Mouse (Mus musculus): Measurements from ENCODE around the gene Pmpca. TPM values are rescaled to one million over a fixed set of nuclear protein-coding genes. Genes with fewer than 3 reads are reported as not detected.

Gene Pmpca
- polyA plus RNA-seq, 1 experiment from 2014 or later, result 98.7 TPM

DNA sequence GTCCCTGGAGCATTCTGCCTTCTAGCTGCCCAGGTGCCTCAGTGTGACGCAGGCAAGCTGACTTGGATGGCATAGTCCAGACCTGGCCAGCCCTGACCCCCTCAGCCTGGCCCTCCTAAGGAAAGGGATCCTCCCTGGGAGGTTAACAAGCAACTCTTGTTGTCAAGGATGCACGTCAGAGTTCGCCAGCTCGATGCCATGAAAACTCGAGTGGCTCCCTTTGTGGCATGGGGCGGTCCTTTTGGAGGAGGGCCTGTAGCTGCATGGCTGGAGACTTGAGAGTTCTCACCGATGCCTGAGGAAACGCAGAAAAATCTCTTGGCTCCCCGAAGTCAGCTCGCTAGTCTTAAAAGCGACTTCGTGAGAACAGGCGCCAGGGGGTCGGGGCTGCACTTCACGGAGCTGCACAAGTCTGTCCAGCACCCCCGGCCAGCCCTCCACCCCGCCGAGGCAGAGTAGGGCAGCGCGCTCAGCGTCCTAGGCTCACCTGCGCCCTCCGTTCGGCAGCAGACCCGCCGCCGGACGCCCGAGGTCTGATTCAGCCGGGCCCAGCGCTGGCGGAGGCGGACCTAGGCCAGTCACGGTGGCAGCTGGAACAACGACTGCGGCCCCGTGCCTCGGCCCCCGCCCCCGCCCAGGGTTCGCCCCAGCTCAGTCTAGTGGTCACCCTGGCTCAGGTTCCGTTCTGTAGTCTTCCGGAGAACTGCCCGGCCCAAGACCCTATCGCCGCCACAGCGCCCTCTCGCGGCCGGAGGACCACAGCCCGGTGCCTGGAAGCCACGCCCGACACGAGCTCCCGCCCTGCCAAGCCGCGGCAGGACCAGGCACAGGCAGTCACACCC lies 19.6 kb downstream of the Pmpca start, which contains the start of gene Inpp5e:
Inpp5e (minus strand) TSS at position 689 of the 842 bp plus-strand sequence.
- Histone ChIP-seq H3K9me3 (no peaks in the 10 kb centered on the region), H3K9ac (peak within 1 kb of the TSS; percentile 95), H3K4me1 (peaks cover 58% of the 10 kb centered on the region), H3K27me3 (no peaks in the 10 kb centered on the region), H3K4me2 (peak within 1 kb of the TSS; percentile 97), H3K36me3 (peaks cover 57% of the 10 kb centered on the region), H3K4me3 (peak within 1 kb of the TSS; percentile 94), H3K27ac (peak within 1 kb of the TSS; percentile 81)
- ATAC-seq (ENCODE audit: insufficient number of reproducible peaks, insufficient read depth, low FRiP score, low TSS enrichment, low read depth), result peak; percentile 86
- under 1% methylated on average over 57 of the region's 57 CpGs for WGBS

DNA sequence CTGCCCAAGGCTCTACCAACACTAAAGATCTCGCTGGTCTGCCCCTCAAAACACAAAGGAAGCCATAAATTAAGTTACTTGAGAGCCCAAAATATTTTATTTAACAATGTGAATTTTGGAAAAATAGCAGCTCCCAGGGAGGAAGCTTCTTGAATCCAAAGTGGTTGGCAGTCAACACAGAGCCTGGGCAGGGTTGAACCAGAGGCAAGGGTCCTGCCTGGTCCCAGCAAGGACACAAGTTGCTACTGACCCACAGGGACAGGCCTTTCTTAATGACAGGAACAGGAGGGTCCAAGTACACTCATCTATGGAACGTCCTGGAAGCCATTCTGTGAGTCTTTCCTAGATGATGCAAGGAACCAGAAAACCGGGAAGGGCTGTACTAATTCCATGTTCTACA lies 20.2 kb downstream of the Pmpca start:
- Histone ChIP-seq H3K36me3 (peaks cover 62% of the 10 kb centered on the region), H3K9me3 (no peaks in the 10 kb centered on the region), H3K27ac (no peak overlapping the region), H3K27me3 (no peaks in the 10 kb centered on the region), H3K4me1 (peaks cover 58% of the 10 kb centered on the region), H3K9ac (peak overlapping the region; percentile 95; the same call in 1 of the 2 replicates), H3K4me3 (peak overlapping the region; percentile 94), H3K4me2 (peak overlapping the region; percentile 97)
- WGBS, result 58% methylated on average over 3 of the region's 3 CpGs
- no peak for ATAC-seq (ENCODE audit: insufficient number of reproducible peaks, insufficient read depth, low FRiP score, low TSS enrichment, low read depth)

DNA sequence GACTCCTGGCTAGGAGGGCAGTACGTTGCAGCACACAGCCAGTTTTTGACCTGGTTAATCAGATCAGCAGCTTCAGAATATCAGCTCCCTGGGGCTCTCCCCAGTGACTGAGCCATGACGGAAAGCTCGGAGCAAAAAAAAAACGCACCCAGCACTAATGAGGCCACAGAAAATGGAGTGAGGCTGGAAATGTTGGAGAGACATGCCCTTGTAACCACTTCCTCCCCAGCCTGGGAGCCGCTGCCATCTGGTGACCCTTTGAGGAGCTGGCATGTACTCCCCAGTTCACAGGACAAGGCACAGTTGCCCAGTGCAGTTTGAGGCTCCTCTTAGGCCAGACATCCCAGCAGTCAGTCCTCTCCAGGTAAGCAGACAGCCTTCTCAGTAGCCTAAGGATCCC lies 21.0 kb downstream of the Pmpca start:
- Histone ChIP-seq H3K27me3 (no peaks in the 10 kb centered on the region), H3K27ac (peak overlapping the region; percentile 80), H3K9me3 (no peaks in the 10 kb centered on the region), H3K4me3 (no peak overlapping the region), H3K9ac (no peak overlapping the region), H3K36me3 (peaks cover 64% of the 10 kb centered on the region), H3K4me1 (peaks cover 52% of the 10 kb centered on the region), H3K4me2 (no peak overlapping the region)
- ATAC-seq (ENCODE audit: insufficient number of reproducible peaks, insufficient read depth, low FRiP score, low TSS enrichment, low read depth), result no peak
- WGBS, result 71% methylated on average over 5 of the region's 5 CpGs

DNA sequence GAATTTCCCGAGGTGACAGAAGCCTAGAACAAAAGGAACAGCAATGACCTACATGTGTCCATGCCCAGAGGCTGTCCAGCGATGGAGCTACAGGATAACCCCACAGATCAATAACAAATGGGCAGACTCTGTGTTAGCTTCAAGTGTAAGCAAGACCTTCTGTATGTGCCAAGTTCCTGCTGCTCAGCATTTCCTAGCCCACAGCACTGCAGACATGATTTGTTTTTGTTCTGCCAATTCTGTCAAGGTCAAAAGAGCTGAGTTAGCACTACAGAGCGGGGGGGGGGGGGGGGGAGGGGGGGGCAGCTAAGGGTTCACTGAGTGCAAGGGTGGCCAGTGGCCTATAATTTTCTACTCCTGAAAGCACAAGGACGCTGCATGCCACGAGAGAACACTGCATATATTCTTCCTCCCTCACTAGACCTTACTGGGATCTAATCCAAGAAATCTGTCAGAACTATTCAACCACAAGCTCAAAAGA lies 21.8 kb downstream of the Pmpca start:
- H3K9ac ChIP-seq, result no peak overlapping the region
- peaks cover 44% of the 10 kb centered on the region for H3K4me1 ChIP-seq
- no peaks in the 10 kb centered on the region for H3K9me3 ChIP-seq
- peak overlapping the region; percentile 80 for H3K27ac ChIP-seq
- 63% methylated on average over 5 of the region's 5 CpGs for WGBS
- H3K27me3 ChIP-seq, result no peaks in the 10 kb centered on the region
- no peak overlapping the region for H3K4me3 ChIP-seq
- no peak for ATAC-seq (ENCODE audit: insufficient number of reproducible peaks, insufficient read depth, low FRiP score, low TSS enrichment, low read depth)
- peaks cover 65% of the 10 kb centered on the region for H3K36me3 ChIP-seq
- no peak overlapping the region for H3K4me2 ChIP-seq

DNA sequence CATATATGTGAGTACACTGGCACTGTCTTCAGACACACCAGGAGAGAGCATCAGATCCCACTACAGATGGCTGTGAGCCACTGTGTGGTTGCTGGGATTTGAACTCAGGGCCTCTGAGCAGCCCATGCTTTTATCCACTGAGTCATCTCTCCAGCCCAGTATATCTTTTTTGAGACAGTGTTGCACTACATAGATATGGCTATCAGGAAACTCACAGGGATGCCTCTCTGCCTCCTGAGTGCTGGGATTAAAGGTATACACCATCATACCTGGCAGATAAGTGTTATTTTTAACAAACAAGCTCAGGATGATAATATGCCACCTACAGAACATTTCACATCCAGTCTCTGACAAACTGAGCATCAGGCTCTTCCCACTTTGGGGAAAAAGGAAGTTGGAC lies 27.9 kb downstream of the Pmpca start:
- no peak for ATAC-seq (ENCODE audit: insufficient number of reproducible peaks, insufficient read depth, low FRiP score, low TSS enrichment, low read depth)
- peaks cover 95% of the 10 kb centered on the region for H3K36me3 ChIP-seq
- no peak overlapping the region for H3K27ac ChIP-seq
- no peaks in the 10 kb centered on the region for H3K27me3 ChIP-seq
- no peaks in the 10 kb centered on the region for H3K9me3 ChIP-seq
- H3K9ac ChIP-seq, result no peak overlapping the region
- H3K4me2 ChIP-seq, result no peak overlapping the region
- H3K4me1 ChIP-seq, result no peaks in the 10 kb centered on the region
- H3K4me3 ChIP-seq, result no peak overlapping the region

DNA sequence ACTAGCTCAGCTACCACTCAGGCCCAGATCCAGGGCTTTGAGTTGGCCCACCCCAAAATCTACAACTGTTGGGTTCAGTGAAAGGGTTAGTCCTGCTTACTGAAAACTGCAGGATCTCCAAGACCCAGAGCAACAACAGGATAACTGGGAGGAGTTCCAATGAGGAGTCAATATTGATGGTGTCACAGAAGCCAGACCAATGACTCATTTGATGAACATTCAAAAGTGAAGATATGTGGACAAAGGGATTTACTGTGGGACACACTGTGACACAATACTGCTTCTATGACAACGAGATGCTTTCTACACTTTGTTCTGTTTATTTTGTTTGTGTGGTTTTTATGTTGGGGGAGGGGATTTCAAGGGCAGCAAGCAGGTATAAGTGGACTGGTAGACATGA lies 29.0 kb downstream of the Pmpca start:
- Histone ChIP-seq H3K9me3 (no peaks in the 10 kb centered on the region), H3K27me3 (no peaks in the 10 kb centered on the region), H3K4me3 (no peak overlapping the region), H3K4me1 (no peaks in the 10 kb centered on the region), H3K27ac (no peak overlapping the region), H3K4me2 (no peak overlapping the region), H3K36me3 (peaks cover 98% of the 10 kb centered on the region), H3K9ac (no peak overlapping the region)
- 87% methylated on average over 1 of the region's 1 CpGs for WGBS
- no peak for ATAC-seq (ENCODE audit: insufficient number of reproducible peaks, insufficient read depth, low FRiP score, low TSS enrichment, low read depth)

DNA sequence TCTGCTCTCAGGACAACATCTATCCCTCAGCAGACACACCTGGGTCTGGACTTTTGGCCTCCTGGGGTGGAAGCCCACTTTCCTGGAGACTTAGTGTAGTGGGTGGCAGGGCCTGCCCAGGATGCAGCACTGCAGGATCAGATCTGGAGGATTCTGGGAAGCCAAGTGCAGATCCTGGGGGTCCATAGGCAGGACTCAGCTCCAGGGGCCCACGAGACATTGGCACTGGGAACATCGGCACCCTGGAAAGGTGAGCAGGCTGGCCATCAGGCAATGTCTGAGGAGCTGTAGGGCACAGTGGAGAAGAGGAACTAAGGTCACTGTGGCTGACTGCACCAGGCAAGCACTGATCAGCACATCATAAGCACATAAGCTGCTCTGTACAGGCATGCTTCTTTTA lies 32.8 kb downstream of the Pmpca start:
- no peak overlapping the region for H3K27ac ChIP-seq
- no peak overlapping the region for H3K4me3 ChIP-seq
- 95% methylated on average over 2 of the region's 2 CpGs for WGBS
- no peak overlapping the region for H3K4me2 ChIP-seq
- peak overlapping the region; percentile 28; the same call in 1 of the 2 replicates for H3K9ac ChIP-seq
- no peaks in the 10 kb centered on the region for H3K4me1 ChIP-seq
- peaks cover 99% of the 10 kb centered on the region for H3K36me3 ChIP-seq
- no peak for ATAC-seq (ENCODE audit: insufficient number of reproducible peaks, insufficient read depth, low FRiP score, low TSS enrichment, low read depth)
- H3K27me3 ChIP-seq, result no peaks in the 10 kb centered on the region
- H3K9me3 ChIP-seq, result no peaks in the 10 kb centered on the region

DNA sequence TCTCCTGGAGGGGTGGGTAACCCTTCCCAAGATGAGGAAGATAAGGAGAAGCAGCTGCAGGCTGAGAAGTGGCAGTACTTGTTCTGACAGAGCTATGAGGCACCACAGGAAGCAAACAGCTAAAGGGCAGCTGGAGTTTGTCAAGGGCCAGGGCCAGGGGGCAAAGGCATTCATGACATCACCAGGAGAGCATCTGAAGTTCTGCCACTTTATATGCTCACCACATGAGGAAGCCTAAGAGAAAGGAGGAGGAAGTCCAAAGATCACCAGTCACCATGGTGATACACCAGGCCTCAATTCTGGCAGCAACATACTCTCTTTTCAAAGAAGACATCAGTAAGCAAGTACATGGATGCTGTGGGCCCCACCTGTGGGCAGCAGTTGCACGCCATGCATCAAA lies 33.9 kb downstream of the Pmpca start:
- H3K9ac ChIP-seq, result no peak overlapping the region
- H3K4me3 ChIP-seq, result no peak overlapping the region
- WGBS, result 86% methylated on average over 1 of the region's 1 CpGs
- H3K27me3 ChIP-seq, result no peaks in the 10 kb centered on the region
- no peak for ATAC-seq (ENCODE audit: insufficient number of reproducible peaks, insufficient read depth, low FRiP score, low TSS enrichment, low read depth)
- H3K27ac ChIP-seq, result no peak overlapping the region
- no peaks in the 10 kb centered on the region for H3K9me3 ChIP-seq
- peaks cover 97% of the 10 kb centered on the region for H3K36me3 ChIP-seq
- H3K4me1 ChIP-seq, result no peaks in the 10 kb centered on the region
- H3K4me2 ChIP-seq, result no peak overlapping the region

DNA sequence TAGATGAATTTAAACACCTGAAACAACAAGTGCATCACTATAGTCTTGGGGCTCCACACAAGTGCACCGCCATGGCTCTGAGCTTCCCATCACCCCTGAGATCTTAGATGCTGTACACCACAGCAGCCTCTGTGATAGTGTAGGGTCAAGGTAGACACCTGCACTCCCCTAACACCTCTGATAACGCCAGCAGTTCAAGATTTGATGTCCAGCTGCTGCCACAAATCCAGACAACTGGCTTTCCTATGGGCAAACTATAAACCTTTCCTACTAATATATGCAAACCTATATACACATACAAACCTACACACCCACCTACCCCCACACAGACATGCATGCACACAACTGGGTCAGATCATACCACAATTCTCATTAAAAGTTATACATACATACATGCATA lies 35.4 kb downstream of the Pmpca start:
- Histone ChIP-seq H3K9me3 (no peaks in the 10 kb centered on the region), H3K4me2 (no peak overlapping the region), H3K4me3 (no peak overlapping the region), H3K4me1 (no peaks in the 10 kb centered on the region), H3K27ac (no peak overlapping the region), H3K9ac (no peak overlapping the region), H3K27me3 (no peaks in the 10 kb centered on the region), H3K36me3 (peaks cover 97% of the 10 kb centered on the region)
- 98% methylated on average over 2 of the region's 2 CpGs for WGBS
- ATAC-seq (ENCODE audit: insufficient number of reproducible peaks, insufficient read depth, low FRiP score, low TSS enrichment, low read depth), result no peak

DNA sequence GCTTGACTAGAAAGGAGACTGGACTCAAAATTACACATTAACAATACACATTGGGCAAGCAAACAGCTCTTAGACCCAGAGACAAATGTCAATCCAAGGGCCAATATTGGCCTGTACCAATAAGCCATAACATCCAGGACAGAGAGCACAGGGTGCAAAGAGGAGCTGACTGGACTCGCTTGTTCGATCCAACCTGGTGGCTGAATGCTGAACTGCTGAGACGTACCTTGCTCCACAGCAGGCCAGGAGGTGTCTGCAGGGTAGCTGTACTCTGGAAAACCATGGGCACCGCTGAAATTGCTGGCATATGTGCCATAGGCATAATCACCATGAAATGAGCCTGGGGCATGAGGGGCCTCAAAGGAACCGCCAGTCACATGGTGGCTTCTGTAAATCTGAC lies 40.7 kb downstream of the Pmpca start:
- H3K27me3 ChIP-seq, result no peaks in the 10 kb centered on the region
- H3K9ac ChIP-seq, result no peak overlapping the region
- H3K4me3 ChIP-seq, result no peak overlapping the region
- H3K9me3 ChIP-seq, result no peaks in the 10 kb centered on the region
- no peak overlapping the region for H3K4me2 ChIP-seq
- no peaks in the 10 kb centered on the region for H3K4me1 ChIP-seq
- WGBS, result 89% methylated on average over 5 of the region's 5 CpGs
- H3K27ac ChIP-seq, result no peak overlapping the region
- no peak for ATAC-seq (ENCODE audit: insufficient number of reproducible peaks, insufficient read depth, low FRiP score, low TSS enrichment, low read depth)
- H3K36me3 ChIP-seq, result peaks cover 96% of the 10 kb centered on the region

DNA sequence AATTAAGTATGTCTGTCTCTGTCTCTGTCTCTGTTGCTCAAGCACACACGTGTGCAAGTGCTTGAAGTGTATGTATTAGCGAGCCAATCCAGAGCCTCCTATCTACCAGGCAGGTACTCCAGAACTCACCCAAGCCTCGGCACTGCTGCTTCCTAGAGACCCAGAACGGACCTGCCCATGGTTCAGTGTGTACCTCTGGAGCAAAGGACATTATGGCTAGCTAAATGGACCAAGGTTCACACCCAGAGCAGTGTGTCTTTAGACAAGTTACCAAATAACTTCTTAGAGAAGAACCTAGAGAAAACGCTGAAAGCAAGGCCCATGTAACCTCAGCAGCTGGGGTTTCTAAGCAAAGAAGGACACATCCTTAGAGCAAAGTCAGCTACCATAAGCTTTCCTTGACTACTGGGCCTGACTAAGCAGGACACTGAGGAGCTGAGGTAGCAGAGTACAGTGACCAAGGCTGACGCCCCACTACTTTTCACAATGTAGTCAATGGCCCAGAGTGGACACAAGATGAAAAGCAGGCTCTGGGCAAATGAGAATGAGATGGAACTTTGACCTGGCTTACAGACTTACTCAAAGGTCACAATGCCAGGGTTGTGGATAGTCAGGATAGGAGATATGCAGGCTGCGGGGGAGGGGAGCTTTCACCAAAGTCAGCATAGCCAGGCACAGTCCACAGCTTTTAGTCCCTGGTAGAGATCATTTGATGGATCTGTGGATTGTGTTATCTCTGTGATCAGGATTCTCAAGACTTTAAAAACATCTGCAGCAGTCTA lies 45.8 kb downstream of the Pmpca start:
- H3K27ac ChIP-seq, result no peak overlapping the region
- no peak overlapping the region for H3K4me2 ChIP-seq
- H3K4me1 ChIP-seq, result peaks cover 19% of the 10 kb centered on the region
- no peak overlapping the region for H3K9ac ChIP-seq
- 95% methylated on average over 7 of the region's 7 CpGs for WGBS
- H3K4me3 ChIP-seq, result no peak overlapping the region
- ATAC-seq (ENCODE audit: insufficient number of reproducible peaks, insufficient read depth, low FRiP score, low TSS enrichment, low read depth), result no peak
- H3K36me3 ChIP-seq, result peaks cover 84% of the 10 kb centered on the region
- no peaks in the 10 kb centered on the region for H3K27me3 ChIP-seq
- no peaks in the 10 kb centered on the region for H3K9me3 ChIP-seq
